Mouse (Mus musculus): ENCODE measurements around the gene Skap2. TPM values are rescaled to one million over a fixed set of nuclear protein-coding genes. Genes with fewer than 3 reads are reported as not detected.

Gene Skap2
- polyA plus RNA-seq, 1 experiment from 2014 or later: 33.8 TPM

- 69% methylated on average over 4 of the region's 4 CpGs for WGBS
- Histone ChIP-seq H3K9ac (ENCODE audit: low read depth, low read length) (no peak overlapping the region), H3K4me1 (ENCODE audit: control insufficient read depth, insufficient read depth, low read length) (peaks cover 6% of the 10 kb centered on the region), H3K27ac (ENCODE audit: low read depth, low read length) (no peak overlapping the region), H3K4me3 (ENCODE audit: low read length) (no peak overlapping the region), H3K27me3 (ENCODE audit: control insufficient read depth, insufficient read depth, low read length) (0 out of 2 replicates have a peak, but pooled peaks cover 4% of the 10 kb centered on the region), H3K4me2 (replicated peaks; ENCODE audit: low read depth, low read length) (no peak overlapping the region), H3K9me3 (ENCODE audit: control insufficient read depth, low read length) (no peaks in the 10 kb centered on the region), H3K36me3 (ENCODE audit: control insufficient read depth, insufficient read depth, low read length) (no peaks in the 10 kb centered on the region)
- no peak for ATAC-seq (ENCODE audit: low FRiP score, low TSS enrichment)
Measured at GRCm38 (mm10) chr6:51852643-51853042, 159.7 kb downstream of the Skap2 start.

GRCm38 (mm10) chr6:51851544-51851943, 160.8 kb downstream of the Skap2 start:
- Histone ChIP-seq H3K36me3 (ENCODE audit: control insufficient read depth, insufficient read depth, low read length) (no peaks in the 10 kb centered on the region), H3K4me2 (replicated peaks; ENCODE audit: low read depth, low read length) (no peak overlapping the region), H3K27me3 (ENCODE audit: control insufficient read depth, insufficient read depth, low read length) (peaks cover 4% of the 10 kb centered on the region; the same call in 1 of the 2 replicates), H3K9ac (ENCODE audit: low read depth, low read length) (no peak overlapping the region), H3K4me1 (ENCODE audit: control insufficient read depth, insufficient read depth, low read length) (peaks cover 10% of the 10 kb centered on the region), H3K9me3 (ENCODE audit: control insufficient read depth, low read length) (no peaks in the 10 kb centered on the region), H3K4me3 (ENCODE audit: low read length) (no peak overlapping the region), H3K27ac (ENCODE audit: low read depth, low read length) (no peak overlapping the region)
- ATAC-seq (ENCODE audit: low FRiP score, low TSS enrichment): no peak
- 19% methylated on average over 7 of the region's 7 CpGs for WGBS

GRCm38 (mm10) chr6:51850030-51850817, 162.1 kb downstream of the Skap2 start:
- no peak overlapping the region for H3K9ac ChIP-seq (ENCODE audit: low read depth, low read length)
- WGBS: 50% methylated on average over 13 of the region's 13 CpGs
- no peaks in the 10 kb centered on the region for H3K9me3 ChIP-seq (ENCODE audit: control insufficient read depth, low read length)
- H3K27ac ChIP-seq (ENCODE audit: low read depth, low read length): no peak overlapping the region
- H3K27me3 ChIP-seq (ENCODE audit: control insufficient read depth, insufficient read depth, low read length): peaks cover 6% of the 10 kb centered on the region; the same call in 1 of the 2 replicates
- H3K36me3 ChIP-seq (ENCODE audit: control insufficient read depth, insufficient read depth, low read length): no peaks in the 10 kb centered on the region
- no peak for ATAC-seq (ENCODE audit: low FRiP score, low TSS enrichment)
- H3K4me3 ChIP-seq (ENCODE audit: low read length): no peak overlapping the region
- H3K4me1 ChIP-seq (ENCODE audit: control insufficient read depth, insufficient read depth, low read length): peaks cover 10% of the 10 kb centered on the region
- H3K4me2 ChIP-seq (replicated peaks; ENCODE audit: low read depth, low read length): no peak overlapping the region

- H3K27me3 ChIP-seq (ENCODE audit: control insufficient read depth, insufficient read depth, low read length): peaks cover 6% of the 10 kb centered on the region; the same call in 1 of the 2 replicates
- no peak overlapping the region for H3K27ac ChIP-seq (ENCODE audit: low read depth, low read length)
- H3K36me3 ChIP-seq (ENCODE audit: control insufficient read depth, insufficient read depth, low read length): no peaks in the 10 kb centered on the region
- H3K4me1 ChIP-seq (ENCODE audit: control insufficient read depth, insufficient read depth, low read length): peaks cover 10% of the 10 kb centered on the region
- H3K9ac ChIP-seq (ENCODE audit: low read depth, low read length): no peak overlapping the region
- ATAC-seq (ENCODE audit: low FRiP score, low TSS enrichment): no peak
- H3K9me3 ChIP-seq (ENCODE audit: control insufficient read depth, low read length): no peaks in the 10 kb centered on the region
- 55% methylated on average over 10 of the region's 10 CpGs for WGBS
- no peak overlapping the region for H3K4me3 ChIP-seq (ENCODE audit: low read length)
- H3K4me2 ChIP-seq (replicated peaks; ENCODE audit: low read depth, low read length): no peak overlapping the region
Measured at GRCm38 (mm10) chr6:51849561-51849960, 162.8 kb downstream of the Skap2 start.

GRCm38 (mm10) chr6:51844106-51844505, 168.2 kb downstream of the Skap2 start:
- no peak overlapping the region for H3K27ac ChIP-seq (ENCODE audit: low read depth, low read length)
- H3K9ac ChIP-seq (ENCODE audit: low read depth, low read length): no peak overlapping the region
- 18% methylated on average over 11 of the region's 11 CpGs for WGBS
- no peak overlapping the region for H3K4me3 ChIP-seq (ENCODE audit: low read length)
- peaks cover 12% of the 10 kb centered on the region; the same call in 1 of the 2 replicates for H3K4me1 ChIP-seq (ENCODE audit: control insufficient read depth, insufficient read depth, low read length)
- no peaks in the 10 kb centered on the region for H3K36me3 ChIP-seq (ENCODE audit: control insufficient read depth, insufficient read depth, low read length)
- H3K27me3 ChIP-seq (ENCODE audit: control insufficient read depth, insufficient read depth, low read length): peaks cover 3% of the 10 kb centered on the region; the same call in 1 of the 2 replicates
- no peaks in the 10 kb centered on the region for H3K9me3 ChIP-seq (ENCODE audit: control insufficient read depth, low read length)
- peak overlapping the region; percentile 8; the same call in 1 of the 2 replicates for H3K4me2 ChIP-seq (replicated peaks; ENCODE audit: low read depth, low read length)
- peak; percentile 50; the same call in 1 of the 2 replicates for ATAC-seq (ENCODE audit: low FRiP score, low TSS enrichment)

GRCm38 (mm10) chr6:51843081-51843480, 169.3 kb downstream of the Skap2 start:
- no peaks in the 10 kb centered on the region for H3K36me3 ChIP-seq (ENCODE audit: control insufficient read depth, insufficient read depth, low read length)
- H3K27me3 ChIP-seq (ENCODE audit: control insufficient read depth, insufficient read depth, low read length): peaks cover 3% of the 10 kb centered on the region; the same call in 1 of the 2 replicates
- no peak overlapping the region for H3K9ac ChIP-seq (ENCODE audit: low read depth, low read length)
- peaks cover 12% of the 10 kb centered on the region; the same call in 1 of the 2 replicates for H3K4me1 ChIP-seq (ENCODE audit: control insufficient read depth, insufficient read depth, low read length)
- H3K9me3 ChIP-seq (ENCODE audit: control insufficient read depth, low read length): no peaks in the 10 kb centered on the region
- H3K4me3 ChIP-seq (ENCODE audit: low read length): no peak overlapping the region
- no peak overlapping the region for H3K27ac ChIP-seq (ENCODE audit: low read depth, low read length)
- ATAC-seq (ENCODE audit: low FRiP score, low TSS enrichment): no peak
- WGBS: 79% methylated on average over 9 of the region's 9 CpGs
- no peak overlapping the region for H3K4me2 ChIP-seq (replicated peaks; ENCODE audit: low read depth, low read length)

GRCm38 (mm10) chr6:51838177-51838576, 174.2 kb downstream of the Skap2 start:
- Histone ChIP-seq H3K4me3 (ENCODE audit: low read length) (no peak overlapping the region), H3K27ac (ENCODE audit: low read depth, low read length) (no peak overlapping the region), H3K9me3 (ENCODE audit: control insufficient read depth, low read length) (no peaks in the 10 kb centered on the region), H3K9ac (ENCODE audit: low read depth, low read length) (no peak overlapping the region), H3K36me3 (ENCODE audit: control insufficient read depth, insufficient read depth, low read length) (no peaks in the 10 kb centered on the region), H3K27me3 (ENCODE audit: control insufficient read depth, insufficient read depth, low read length) (0 out of 2 replicates have a peak, but pooled peaks cover 3% of the 10 kb centered on the region), H3K4me1 (ENCODE audit: control insufficient read depth, insufficient read depth, low read length) (no peaks in the 10 kb centered on the region), H3K4me2 (replicated peaks; ENCODE audit: low read depth, low read length) (no peak overlapping the region)
- WGBS: 68% methylated on average over 3 of the region's 3 CpGs
- no peak for ATAC-seq (ENCODE audit: low FRiP score, low TSS enrichment)

GRCm38 (mm10) chr6:51833362-51833761, 179.0 kb downstream of the Skap2 start:
- H3K36me3 ChIP-seq (ENCODE audit: control insufficient read depth, insufficient read depth, low read length): no peaks in the 10 kb centered on the region
- no peak for ATAC-seq (ENCODE audit: low FRiP score, low TSS enrichment)
- 75% methylated on average over 2 of the region's 2 CpGs for WGBS
- H3K4me2 ChIP-seq (replicated peaks; ENCODE audit: low read depth, low read length): no peak overlapping the region
- H3K4me1 ChIP-seq (ENCODE audit: control insufficient read depth, insufficient read depth, low read length): no peaks in the 10 kb centered on the region
- H3K9me3 ChIP-seq (ENCODE audit: control insufficient read depth, low read length): no peaks in the 10 kb centered on the region
- no peak overlapping the region for H3K9ac ChIP-seq (ENCODE audit: low read depth, low read length)
- H3K4me3 ChIP-seq (ENCODE audit: low read length): no peak overlapping the region
- 0 out of 2 replicates have a peak, but pooled peaks cover 3% of the 10 kb centered on the region for H3K27me3 ChIP-seq (ENCODE audit: control insufficient read depth, insufficient read depth, low read length)
- no peak overlapping the region for H3K27ac ChIP-seq (ENCODE audit: low read depth, low read length)

GRCm38 (mm10) chr6:51825621-51826021, 186.7 kb downstream of the Skap2 start:
- WGBS: 72% methylated on average over 4 of the region's 4 CpGs

More at GRCm38 (mm10) chr6:51825621-51826021, 186.7 kb downstream of the Skap2 start:
- Histone ChIP-seq H3K4me1 (ENCODE audit: control insufficient read depth, insufficient read depth, low read length) (peaks cover 10% of the 10 kb centered on the region; the same call in 1 of the 2 replicates), H3K36me3 (ENCODE audit: control insufficient read depth, insufficient read depth, low read length) (no peaks in the 10 kb centered on the region), H3K9me3 (ENCODE audit: control insufficient read depth, low read length) (no peaks in the 10 kb centered on the region), H3K27me3 (ENCODE audit: control insufficient read depth, insufficient read depth, low read length) (0 out of 2 replicates have a peak, but pooled peaks cover 3% of the 10 kb centered on the region), H3K4me2 (replicated peaks; ENCODE audit: low read depth, low read length) (no peak overlapping the region), H3K27ac (ENCODE audit: low read depth, low read length) (no peak overlapping the region), H3K4me3 (ENCODE audit: low read length) (no peak overlapping the region), H3K9ac (ENCODE audit: low read depth, low read length) (no peak overlapping the region)
- no peak for ATAC-seq (ENCODE audit: low FRiP score, low TSS enrichment)

All from kidney, embryonic 14.5 days (tissue).